Mouse (Mus musculus) spleen, adult 2 months (tissue): ENCODE data around the gene Depdc5. TPM values are rescaled to one million over a fixed set of nuclear protein-coding genes. Genes with fewer than 3 reads are reported as not detected.

ENCODE experiments used
- DNase-seq, 2 experiments: peaks; one replicate each; pipeline versions ENCODE4 v3.0.0 to v3.0.0-alpha.2; 2012 to 2021; ENCODE audit warnings: low spot score in 2 of 2, low read depth in 1 of 2
- H3K27ac ChIP-seq: fragments of 200-500 bp; 2 replicates; pipeline ENCODE4 v1.5.1; 2012; ENCODE audit warnings: low read length, inconsistent platforms; ENCODE audit not compliant: insufficient read depth
- H3K27me3 ChIP-seq: fragments of 200-500 bp; 2 replicates; pipeline ENCODE4 v1.6.1; 2012; ENCODE audit warnings: mild to moderate bottlenecking, moderate library complexity, low read length, inconsistent platforms; ENCODE audit not compliant: control insufficient read depth, insufficient read depth
- H3K36me3 ChIP-seq: fragments of 200-500 bp; 2 replicates; pipeline ENCODE4 v1.6.1; 2012; ENCODE audit warnings: mild to moderate bottlenecking, low read length, inconsistent platforms; ENCODE audit not compliant: control insufficient read depth, insufficient read depth
- H3K4me1 ChIP-seq: fragments of 200-500 bp; 2 replicates; pipeline ENCODE4 v1.6.1; 2011; ENCODE audit warnings: inconsistent platforms; ENCODE audit not compliant: control insufficient read depth, insufficient read depth, insufficient read length
- H3K4me3 ChIP-seq: fragments of 200-500 bp; 2 replicates; pipeline ENCODE4 v1.5.1; 2011; ENCODE audit warnings: mild to moderate bottlenecking, inconsistent platforms; ENCODE audit not compliant: insufficient read depth, insufficient read length; ENCODE audit errors: extremely low read depth
- CTCF ChIP-seq: fragments of 200-500 bp; IDR thresholded peaks from 2 replicates; pipeline ENCODE4 v1.5.1; 2011; ENCODE audit warnings: mild to moderate bottlenecking, inconsistent platforms; ENCODE audit not compliant: insufficient read depth, insufficient read length, insufficient replicate concordance; ENCODE audit errors: extremely low read depth
- POLR2A ChIP-seq: fragments of 200-500 bp; IDR thresholded peaks from 2 replicates; pipeline ENCODE4 v1.6.1; 2011; ENCODE audit warnings: low read depth, low read length, inconsistent platforms
- WGBS: fragments of 180-500 bp; shearing (Covaris S2); methylation state at CpG from one replicate; pipeline ENCODE4 v1.1.7; 2018; 5-methylcytosine and 5-hydroxymethylcytosine counted together
- polyA plus RNA-seq: library from polyadenylated mRNA; depleted of rRNA; stranded (reverse); fragments of >200 nt; gene quantifications from 2 replicates; pipeline ENCODE4 v1.2.3, GENCODE M21; 2012

Depdc5 gene
- polyA plus RNA-seq, 1 experiment, result 12.4 TPM

DNA sequence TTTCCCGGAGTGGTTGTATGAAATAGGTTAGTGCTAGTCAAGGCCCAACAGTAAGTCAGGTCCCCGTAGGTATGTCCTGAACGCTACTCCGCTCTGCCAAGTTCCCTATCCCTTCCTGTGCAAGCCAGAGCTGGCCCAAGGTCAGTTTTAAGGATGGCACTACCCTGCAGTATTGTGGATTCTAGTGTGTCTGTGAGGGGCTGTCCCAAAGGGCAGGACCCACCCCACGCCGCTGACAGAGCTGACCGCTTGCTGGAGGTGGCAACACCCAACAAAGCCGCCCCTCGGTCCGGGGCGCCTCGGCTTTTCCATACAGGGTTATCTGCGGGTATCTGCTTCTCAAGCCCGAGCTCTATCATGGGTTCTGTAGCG is 154.7 kb downstream of the Depdc5 start:
- no peaks in the 10 kb centered on the region; the same call in 1 of the 2 replicates for H3K36me3 ChIP-seq
- 4% methylated on average over 15 of the region's 15 CpGs for WGBS
- no peak for TF ChIP-seq CTCF
- no peak for TF ChIP-seq POLR2A
- H3K27ac ChIP-seq, result peak overlapping the region; percentile 97
- no peak for DNase-seq
- H3K27me3 ChIP-seq, result no peaks in the 10 kb centered on the region
- no peaks in the 10 kb centered on the region for H3K4me1 ChIP-seq
- H3K4me3 ChIP-seq, result peak overlapping the region; percentile 64

DNA sequence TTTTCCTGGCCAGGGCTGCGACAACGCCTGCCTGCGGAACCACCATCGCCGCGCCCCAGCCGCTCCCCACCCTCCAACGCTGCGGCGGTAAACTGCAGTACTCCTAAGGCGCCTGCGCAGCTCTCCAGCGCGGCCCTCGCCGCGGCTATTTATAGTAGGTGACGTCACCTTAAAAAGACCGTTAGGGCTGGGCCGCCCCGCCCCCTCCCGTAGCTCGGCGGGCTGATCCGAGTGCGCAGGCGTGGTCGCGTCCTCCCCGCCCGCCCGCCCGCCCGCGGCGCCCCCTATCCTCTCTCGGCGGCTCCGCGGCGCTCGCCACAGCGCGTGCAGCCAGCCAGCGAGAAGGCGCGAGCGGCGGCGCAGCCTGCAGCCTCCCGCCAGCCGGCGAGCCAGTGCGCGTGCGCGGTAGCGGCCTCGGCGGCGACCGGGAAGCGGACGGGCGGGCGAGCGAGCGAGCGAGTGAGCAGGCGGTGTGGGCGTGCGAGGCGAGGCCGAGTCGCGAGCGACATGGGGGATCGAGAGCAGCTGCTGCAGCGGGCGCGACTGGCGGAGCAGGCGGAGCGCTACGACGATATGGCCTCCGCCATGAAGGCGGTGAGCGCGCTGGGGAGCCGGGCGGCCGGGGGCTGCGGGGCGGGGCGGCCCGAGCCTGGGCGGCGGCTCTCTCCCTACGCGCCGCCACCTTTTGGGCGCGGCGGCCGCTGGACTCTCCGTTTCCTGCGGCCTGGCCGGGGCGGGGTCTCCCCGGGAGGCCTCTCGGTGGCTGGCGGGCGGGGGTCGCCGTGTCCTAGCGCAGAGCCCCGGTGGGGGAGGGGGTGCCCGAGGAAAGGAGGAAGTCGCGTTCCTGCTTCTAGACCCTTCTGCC is 155.3 kb downstream of the Depdc5 start, which contains the start of gene Ywhah:
Ywhah (plus strand) TSS at position 256 of the 865 bp plus-strand sequence.
- peak within 1 kb of the TSS; percentile 97 for H3K27ac ChIP-seq
- H3K27me3 ChIP-seq, result no peaks in the 10 kb centered on the region
- WGBS, result under 1% methylated on average over 115 of the region's 121 CpGs
- TF ChIP-seq POLR2A (peak; percentile 77), CTCF (peak; percentile 14; the same call in 1 of the 2 replicates)
- H3K4me3 ChIP-seq, result peak within 1 kb of the TSS; percentile 72
- DNase-seq, result peak; percentile 94
- H3K36me3 ChIP-seq, result no peaks in the 10 kb centered on the region; the same call in none of the 2 replicates
- no peaks in the 10 kb centered on the region for H3K4me1 ChIP-seq

- 0% methylated on average over 12 of the region's 12 CpGs for WGBS
- Histone ChIP-seq H3K36me3 (peaks cover 2% of the 10 kb centered on the region), H3K4me1 (peaks cover 3% of the 10 kb centered on the region; the same call in 1 of the 2 replicates), H3K27ac (peak overlapping the region; percentile 96), H3K4me3 (peak overlapping the region; percentile 72), H3K27me3 (no peaks in the 10 kb centered on the region)
- TF ChIP-seq CTCF, result no peak
- TF ChIP-seq POLR2A, result no peak
- no peak for DNase-seq
Observed at GRCm38 (mm10) chr5:33019426-33019821, 155.9 kb downstream of the Depdc5 start.

DNA sequence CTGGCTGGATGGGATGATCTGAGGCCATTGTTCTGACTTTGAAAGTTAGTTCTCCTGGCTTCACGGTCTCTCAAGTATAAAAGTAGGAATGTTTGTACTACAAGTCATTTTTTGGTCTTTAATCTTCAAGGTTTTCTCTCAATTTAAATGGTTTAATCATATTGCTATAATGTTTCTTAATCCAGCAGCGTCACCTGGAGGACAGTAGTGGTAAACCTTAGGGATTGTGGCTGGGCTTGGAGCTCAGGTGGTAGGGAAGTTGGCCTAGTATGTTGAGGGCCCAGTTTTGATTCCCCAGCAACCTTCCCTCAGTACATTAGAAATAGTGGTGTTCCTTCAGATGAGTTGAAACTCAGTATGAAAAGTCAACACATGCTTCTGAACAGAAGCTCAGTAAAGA is 158.1 kb downstream of the Depdc5 start:
- no peak overlapping the region for H3K4me3 ChIP-seq
- H3K4me1 ChIP-seq, result peaks cover 3% of the 10 kb centered on the region; the same call in 1 of the 2 replicates
- DNase-seq, result peak in 1 of 2 experiments; percentile 34
- H3K36me3 ChIP-seq, result peaks cover 5% of the 10 kb centered on the region
- TF ChIP-seq POLR2A (no peak), CTCF (peak; percentile 17; the same call in 1 of the 2 replicates)
- H3K27ac ChIP-seq, result no peak overlapping the region
- 72% methylated on average over 2 of the region's 2 CpGs for WGBS
- no peaks in the 10 kb centered on the region for H3K27me3 ChIP-seq

- peaks cover 5% of the 10 kb centered on the region for H3K36me3 ChIP-seq
- H3K4me3 ChIP-seq, result no peak overlapping the region
- no peak for DNase-seq
- 86% methylated on average over 4 of the region's 4 CpGs for WGBS
- TF ChIP-seq CTCF, result no peak
- no peak for TF ChIP-seq POLR2A
- H3K4me1 ChIP-seq, result peaks cover 3% of the 10 kb centered on the region; the same call in 1 of the 2 replicates
- no peaks in the 10 kb centered on the region for H3K27me3 ChIP-seq
- H3K27ac ChIP-seq, result no peak overlapping the region
Observed at GRCm38 (mm10) chr5:33023337-33023736, 159.8 kb downstream of the Depdc5 start.

DNA sequence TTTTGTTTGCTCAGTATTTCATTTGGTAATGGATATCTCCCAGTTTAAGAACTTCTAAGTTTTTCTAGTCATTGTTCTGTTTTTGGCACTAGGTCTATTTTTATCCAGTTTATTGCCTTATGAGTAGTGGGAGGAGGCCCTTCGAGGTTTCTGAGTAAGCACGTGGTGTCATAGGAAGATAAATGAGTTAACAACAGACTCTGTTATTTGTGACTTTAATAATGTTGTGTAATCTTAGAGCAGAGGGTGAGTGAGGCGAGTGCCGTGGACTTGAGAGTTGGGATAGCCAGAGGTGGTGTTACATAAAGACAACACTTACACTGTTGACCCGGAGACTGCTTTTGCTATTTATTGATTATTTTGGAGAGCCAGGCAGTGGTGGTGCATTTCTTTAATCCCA is 161.0 kb downstream of the Depdc5 start:
- TF ChIP-seq CTCF, result no peak
- TF ChIP-seq POLR2A, result no peak
- Histone ChIP-seq H3K36me3 (peaks cover 7% of the 10 kb centered on the region), H3K27me3 (no peaks in the 10 kb centered on the region), H3K4me3 (no peak overlapping the region), H3K4me1 (peaks cover 3% of the 10 kb centered on the region; the same call in 1 of the 2 replicates), H3K27ac (no peak overlapping the region)
- no peak for DNase-seq
- WGBS, result 60% methylated on average over 5 of the region's 5 CpGs

GRCm38 (mm10) chr5:33028656-33029055 is 165.2 kb downstream of the Depdc5 start:
- peaks cover 7% of the 10 kb centered on the region for H3K36me3 ChIP-seq
- TF ChIP-seq POLR2A (no peak), CTCF (no peak)
- WGBS, result 80% methylated on average over 2 of the region's 2 CpGs
- DNase-seq, result no peak
- H3K4me1 ChIP-seq, result peaks cover 3% of the 10 kb centered on the region; the same call in 1 of the 2 replicates
- no peaks in the 10 kb centered on the region for H3K27me3 ChIP-seq
- H3K4me3 ChIP-seq, result no peak overlapping the region
- no peak overlapping the region for H3K27ac ChIP-seq
